Mouse (Mus musculus): ENCODE measurements at regions not wholly inside any gene's neighbourhood (a gene's known extent, or its start where the extent isn't known, plus 50 kb on each side); places are given as distances from the start of the nearest gene placed in this dataset.

- no peak for TF ChIP-seq CTCF (IDR thresholded peaks at IDR 0.05; ENCODE audit: low read depth)
- TF ChIP-seq EP300 (IDR thresholded peaks at IDR 0.05; ENCODE audit: low read depth), result no peak
These were observed 508.2 kb downstream of the Gm16223 start for GRCm38 (mm10) chr5:42575971-42576370.
